Mouse (Mus musculus) olfactory bulb, adult 2 months (tissue): Measurements from ENCODE around the gene Desi1.

Source experiments
- CTCF ChIP-seq: fragments of 200-500 bp; IDR thresholded peaks from 2 replicates; pipeline ENCODE4 v1.5.1; 2012; ENCODE audit warnings: low read depth, mild to moderate bottlenecking, low read length, moderate library complexity; ENCODE audit not compliant: insufficient read depth
- POLR2A ChIP-seq: fragments of 200-500 bp; IDR thresholded peaks from 2 replicates; pipeline ENCODE4 v1.6.1; 2012; ENCODE audit warnings: mild to moderate bottlenecking, low read depth, low read length, moderate library complexity; ENCODE audit not compliant: insufficient read depth

DNA sequence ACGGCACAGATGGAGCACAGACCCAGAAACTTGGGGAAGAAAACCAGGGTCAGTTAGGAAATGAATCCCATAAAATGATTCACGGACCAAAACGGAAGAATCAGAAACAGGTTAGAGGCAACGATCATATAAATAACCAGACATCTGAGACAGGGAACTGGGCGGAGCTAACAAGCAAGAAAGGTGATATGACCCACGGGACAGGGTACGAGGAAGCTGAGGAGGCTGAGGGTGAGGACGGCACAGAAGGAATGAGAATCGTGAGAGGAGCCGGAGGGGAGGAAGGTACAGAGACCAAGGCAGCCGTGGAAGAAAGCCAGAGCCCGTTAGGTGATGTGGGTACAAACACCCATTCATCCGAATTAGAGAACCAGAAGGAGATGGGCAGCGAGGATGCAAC lies 30.2 kb upstream of the Desi1 start:
- TF ChIP-seq CTCF (no peak), POLR2A (no peak)
